Mouse (Mus musculus) heart, adult 2 months (tissue): ENCODE data around the gene Acy3. TPM values are rescaled to one million over a fixed set of nuclear protein-coding genes. Genes with fewer than 3 reads are reported as not detected.
A peak's percentile ranks its signal among the peaks of the same experiment; 100 is the strongest.

Experiments used
- DNase-seq, 2 experiments: peaks; one replicate each; pipeline ENCODE4 v3.0.0; 2021
- H3K27ac ChIP-seq: fragments of 200-600 bp; 2 replicates; pipeline ENCODE4 v1.8.1; 2022
- H3K27me3 ChIP-seq: fragments of 200-500 bp; 2 replicates; pipeline ENCODE4 v1.6.1; 2012; ENCODE audit warnings: mild to moderate bottlenecking, low read length, inconsistent platforms, mixed read lengths; ENCODE audit not compliant: control insufficient read depth, insufficient read depth
- H3K36me3 ChIP-seq: fragments of 200-500 bp; 2 replicates; pipeline ENCODE4 v1.6.1; 2012; ENCODE audit warnings: low read length, inconsistent platforms; ENCODE audit not compliant: control insufficient read depth, insufficient read depth
- H3K4me1 ChIP-seq: fragments of 200-500 bp; 2 replicates; pipeline ENCODE4 v1.6.1; 2011; ENCODE audit warnings: low read length; ENCODE audit not compliant: control insufficient read depth, insufficient read depth
- H3K4me3 ChIP-seq: fragments of 200-600 bp; 2 replicates; pipeline ENCODE4 v1.8.1; 2022
- H3K79me2 ChIP-seq: fragments of 200-500 bp; replicated peaks from 2 replicates; pipeline ENCODE4 v1.6.1; 2012; ENCODE audit warnings: mild to moderate bottlenecking, inconsistent platforms, low read length, moderate library complexity, mixed read lengths; ENCODE audit not compliant: control insufficient read depth, insufficient read depth
- H3K9ac ChIP-seq: fragments of 200-500 bp; 2 replicates; pipeline ENCODE4 v1.6.1; 2012; ENCODE audit warnings: low read depth, mild to moderate bottlenecking, control low read depth, inconsistent platforms, low read length, mixed read lengths
- CTCF ChIP-seq: fragments of 200-600 bp; IDR thresholded peaks from 2 replicates; pipeline ENCODE4 v1.8.1; 2022; ENCODE audit warnings: antibody characterized with exemption, mild to moderate bottlenecking, moderate library complexity
- EP300 ChIP-seq: fragments of 200-500 bp; IDR thresholded peaks from 2 replicates; pipeline ENCODE4 v1.6.1; 2011; ENCODE audit warnings: low read depth, low read length, control low read depth; ENCODE audit not compliant: insufficient read depth
- POLR2A ChIP-seq: fragments of 200-500 bp; IDR thresholded peaks from 2 replicates; pipeline ENCODE4 v1.6.1; 2011; ENCODE audit warnings: mild to moderate bottlenecking, low read depth, low read length, control low read depth; ENCODE audit not compliant: insufficient read depth
- WGBS: fragments of 180-500 bp; shearing (Covaris S2); methylation state at CpG from one replicate; pipeline ENCODE4 v1.1.7; 2018; 5-methylcytosine and 5-hydroxymethylcytosine counted together
- intact Hi-C: fragments of 180-260 bp; cut with DNase I; formaldehyde crosslinking; loops from one replicate; pipeline ENCODE4 v1.15.1; 2025
- long read RNA-seq: library from polyadenylated mRNA; stranded (forward); transcript quantifications from one replicate; pipeline ENCODE4 v2.0.0, GENCODE M21; 2021
- polyA plus RNA-seq: library from polyadenylated mRNA; depleted of rRNA; stranded (reverse); fragments of >200 nt; gene quantifications from 2 replicates; pipeline ENCODE4 v1.2.3, GENCODE M21; 2012; rRNA removed
- total RNA-seq, 2 experiments: library from RNA; stranded (reverse); gene quantifications; 2 replicates each; pipeline ENCODE4 v1.2.3; 2021

Gene Acy3
- total RNA-seq (10 to 100 TPM; 21.5 to 28.0 TPM), polyA plus RNA-seq (68.7 and 89.9 TPM in 2 replicates)
- long read RNA-seq, transcript Acy3-205 (8 exons, 1,284 nt): major isoform, 11 of 15 reads
- long read RNA-seq, partial matches to known transcripts: 2 of 15 reads
- long read RNA-seq, other reads (novel, unspliced or antisense): 2 of 15 reads

DNA sequence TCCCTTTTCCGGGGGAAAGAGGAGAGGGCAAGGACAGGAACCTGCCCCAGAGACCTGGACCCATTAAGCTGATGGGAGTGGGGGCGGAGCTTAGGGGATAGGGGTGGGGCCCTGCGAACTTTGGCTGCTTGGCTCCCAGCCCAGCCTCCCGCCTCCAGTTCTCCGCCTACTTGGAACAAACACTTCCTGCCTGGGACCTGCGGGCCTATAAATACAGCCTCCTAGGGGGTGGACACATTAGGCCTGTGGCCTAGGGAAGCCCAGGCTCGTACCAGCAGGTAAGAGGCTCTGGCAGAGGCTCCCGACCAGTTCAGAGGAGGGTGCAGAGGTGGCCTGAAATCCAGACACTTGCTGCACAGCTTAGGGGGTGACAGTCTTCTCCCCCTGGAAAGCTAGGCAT, at the start of gene Acy3:
Gene Acy3, plus strand, starts transcription at position 237 of the 400 bp plus-strand sequence.
- H3K27me3 ChIP-seq: no peaks in the 10 kb centered on the region
- peaks cover 3% of the 10 kb centered on the region; the same call in 1 of the 2 replicates for H3K36me3 ChIP-seq
- DNase-seq: peak; percentile 90 to 91
- TF ChIP-seq POLR2A: peak; percentile 98
- TF ChIP-seq CTCF: no peak
- peak; percentile 49; the same call in 1 of the 2 replicates for TF ChIP-seq EP300
- peak within 1 kb of the TSS; percentile 24; the same call in 1 of the 2 replicates for H3K4me3 ChIP-seq
- no peaks in the 10 kb centered on the region for H3K79me2 ChIP-seq
- H3K4me1 ChIP-seq: peaks cover 26% of the 10 kb centered on the region
- intact Hi-C loops: loop anchor here (10.0 kb wide), 1 partner anchor 382 kb away; no protein-coding TSS in a partner anchor
- H3K9ac ChIP-seq: peak within 1 kb of the TSS; percentile 51
- H3K27ac ChIP-seq: peak within 1 kb of the TSS; percentile 70
- WGBS: 8% methylated on average over 8 of the region's 8 CpGs

GRCm38 (mm10) chr19:3942315-3942714, 44.1 kb upstream of the Acy3 start:
- H3K9ac ChIP-seq: no peak overlapping the region
- no peak for DNase-seq
- WGBS: 87% methylated on average over 7 of the region's 7 CpGs
- H3K27me3 ChIP-seq: no peaks in the 10 kb centered on the region
- H3K4me1 ChIP-seq: no peaks in the 10 kb centered on the region; the same call in 1 of the 2 replicates
- H3K79me2 ChIP-seq: no peaks in the 10 kb centered on the region
- no peak for TF ChIP-seq CTCF
- no peak for TF ChIP-seq POLR2A
- no peak for TF ChIP-seq EP300
- H3K4me3 ChIP-seq: no peak overlapping the region
- no peaks in the 10 kb centered on the region for H3K36me3 ChIP-seq
- no peak overlapping the region for H3K27ac ChIP-seq
- intact Hi-C loops: no loop called here

DNA sequence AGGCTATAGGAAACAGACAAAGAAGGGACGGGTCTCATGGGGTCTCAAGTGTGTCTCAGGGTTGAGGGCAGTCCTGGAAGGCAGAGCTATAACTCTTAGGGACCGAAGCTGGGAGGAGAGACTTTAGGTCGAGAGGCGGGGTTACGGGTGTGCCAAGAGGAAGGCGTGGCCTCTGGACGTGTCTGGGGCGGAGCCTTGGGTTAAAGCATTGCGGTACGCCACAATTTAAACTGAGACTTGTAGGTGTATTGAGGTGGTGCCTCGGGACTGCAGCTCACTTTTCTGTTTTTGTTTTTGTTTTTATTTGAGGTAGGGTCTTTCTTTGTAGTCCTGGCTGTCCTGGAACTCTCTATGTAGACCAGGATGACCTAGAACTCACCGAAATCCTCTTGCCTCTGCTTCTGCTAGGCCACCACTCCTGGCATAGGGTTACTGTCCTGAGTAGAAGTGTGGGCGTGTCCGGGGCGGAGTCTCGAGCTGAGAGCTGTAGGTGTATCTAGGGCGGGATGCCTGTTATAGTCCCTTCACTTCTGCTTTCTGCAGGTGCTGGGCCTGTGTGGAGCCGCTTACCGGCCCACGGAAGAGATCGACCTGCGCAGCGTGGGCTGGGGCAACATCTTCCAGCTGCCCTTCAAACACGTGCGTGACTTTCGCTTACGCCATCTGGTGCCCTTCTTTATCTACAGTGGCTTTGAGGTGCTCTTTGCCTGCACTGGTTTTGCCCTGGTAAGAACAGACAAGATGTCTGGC, 43.2 kb upstream of the Acy3 start:
- Histone ChIP-seq H3K27me3 (no peaks in the 10 kb centered on the region), H3K9ac (no peak overlapping the region), H3K36me3 (no peaks in the 10 kb centered on the region), H3K27ac (no peak overlapping the region), H3K4me1 (no peaks in the 10 kb centered on the region; the same call in 1 of the 2 replicates), H3K79me2 (no peaks in the 10 kb centered on the region), H3K4me3 (no peak overlapping the region)
- TF ChIP-seq CTCF (peak; percentile 20; the same call in 1 of the 2 replicates), POLR2A (no peak), EP300 (no peak)
- 36% methylated on average over 27 of the region's 27 CpGs for WGBS
- DNase-seq: peak in 1 of 2 experiments; percentile 65
- intact Hi-C loops: no loop called here

GRCm38 (mm10) chr19:3945872-3946564, 40.4 kb upstream of the Acy3 start:
- TF ChIP-seq EP300 (peak; percentile 88), CTCF (no peak), POLR2A (no peak)
- Histone ChIP-seq H3K79me2 (no peaks in the 10 kb centered on the region), H3K36me3 (no peaks in the 10 kb centered on the region), H3K27ac (peak overlapping the region; percentile 47; the same call in 1 of the 2 replicates), H3K4me1 (no peaks in the 10 kb centered on the region; the same call in 1 of the 2 replicates), H3K4me3 (no peak overlapping the region), H3K27me3 (no peaks in the 10 kb centered on the region), H3K9ac (no peak overlapping the region)
- 21% methylated on average over 10 of the region's 10 CpGs for WGBS
- intact Hi-C loops: loop anchor here (1.0 kb wide), 1 partner anchor 34 kb away; no protein-coding TSS in a partner anchor
- no peak for DNase-seq

DNA sequence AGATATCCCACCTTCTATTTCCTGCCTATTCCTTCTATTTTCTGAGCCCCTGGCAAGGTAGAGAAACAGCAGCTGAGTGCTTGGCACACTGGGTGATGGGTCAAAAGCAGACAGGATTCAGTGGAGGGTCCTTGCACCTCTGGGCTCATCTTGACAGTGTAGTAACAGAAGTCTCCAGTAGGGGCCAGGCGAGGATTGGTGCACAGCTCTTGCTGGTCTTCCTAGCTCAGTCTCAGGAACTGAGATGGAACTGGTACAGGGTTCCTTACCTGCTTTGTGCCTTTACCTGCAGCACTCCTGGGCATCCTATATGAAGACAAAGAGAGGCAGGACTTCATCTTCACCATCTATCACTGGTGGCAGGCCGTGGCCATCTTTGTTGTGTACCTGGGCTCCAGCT, 39.7 kb upstream of the Acy3 start:
- Histone ChIP-seq H3K9ac (no peak overlapping the region), H3K79me2 (no peaks in the 10 kb centered on the region), H3K27ac (peak overlapping the region; percentile 47; the same call in 1 of the 2 replicates), H3K27me3 (no peaks in the 10 kb centered on the region), H3K36me3 (no peaks in the 10 kb centered on the region), H3K4me1 (no peaks in the 10 kb centered on the region; the same call in 1 of the 2 replicates), H3K4me3 (no peak overlapping the region)
- WGBS: 31% methylated on average over 2 of the region's 2 CpGs
- TF ChIP-seq CTCF: peak; percentile 100
- no peak for TF ChIP-seq POLR2A
- TF ChIP-seq EP300: peak; percentile 75; the same call in 1 of the 2 replicates
- intact Hi-C loops: loop anchor here (1.0 kb wide), 2 partner anchors 34 to 67 kb away; no protein-coding TSS in a partner anchor
- peak; percentile 62 to 70 for DNase-seq
